Mouse (Mus musculus) hematopoietic stem cell, adult 5-6 weeks (primary cell): Measurements from ENCODE around the gene Sema4a. TPM values are rescaled to one million over a fixed set of nuclear protein-coding genes. Genes with fewer than 3 reads are reported as not detected.

Experiments used
- ATAC-seq, 2 experiments: fragments of 125-278 bp in 1 of 2; replicated peaks in 1 of 2; 2 replicates each; pipeline ENCODE4 v1.8.0; 2016 to 2017; ENCODE audit warnings: inconsistent platforms in 2 of 2, mild to moderate bottlenecking in 2 of 2, moderate number of reproducible peaks in 2 of 2, low read depth in 1 of 2, moderate TSS enrichment in 1 of 2; ENCODE audit not compliant: low FRiP score in 2 of 2, poor library complexity in 2 of 2, severe bottlenecking in 2 of 2, insufficient read depth in 1 of 2, low TSS enrichment in 1 of 2
- total RNA-seq: library from RNA; stranded (forward); fragments of 172-1452, 232-1000 nt; gene quantifications from 2 replicates; pipeline ENCODE4 v1.2.3, GENCODE M21; 2017

Gene Sema4a
- total RNA-seq, 1 experiment from 2014 or later = 4.3 TPM

DNA sequence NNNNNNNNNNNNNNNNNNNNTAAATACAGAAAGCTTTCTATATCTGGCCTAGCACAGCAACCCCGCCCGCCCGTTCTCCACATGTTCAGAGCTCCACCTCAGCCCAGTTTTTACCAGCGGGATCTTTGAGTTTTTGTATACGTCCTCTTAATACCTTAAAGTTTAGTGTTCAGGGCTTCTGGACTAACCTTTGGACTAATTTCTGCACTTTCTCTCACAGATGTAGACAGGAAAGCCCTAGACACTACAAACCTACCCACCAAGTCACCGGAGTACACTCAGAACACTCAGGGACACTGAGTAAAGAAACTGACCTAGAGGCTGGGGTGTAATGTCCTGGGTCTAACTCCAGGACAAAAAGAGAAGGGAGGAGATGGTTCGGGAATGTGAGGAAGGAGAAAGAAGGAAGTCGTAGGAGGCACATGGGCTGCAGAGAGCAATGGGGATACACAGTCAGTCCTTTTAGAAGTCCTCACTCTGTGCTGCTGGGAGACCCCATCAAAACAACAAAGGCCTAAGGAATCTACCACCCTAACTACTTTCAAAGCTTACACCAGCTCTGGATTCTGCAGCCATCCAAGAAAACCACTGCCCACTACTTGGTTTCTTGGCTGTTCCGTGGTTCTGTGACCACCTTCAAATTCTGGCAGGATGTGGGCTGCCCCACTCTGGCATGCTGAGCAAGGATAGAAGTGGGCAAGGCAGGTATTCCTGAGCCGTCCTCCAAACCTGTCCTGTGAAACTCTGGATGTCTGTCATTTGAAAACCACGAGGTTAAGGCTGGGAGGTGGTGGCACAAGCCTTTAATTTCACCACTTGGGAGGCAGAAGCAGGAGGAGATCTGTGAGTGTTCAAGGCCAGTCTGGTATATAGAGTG lies 33.0 kb upstream of the Sema4a start:
- no peak for ATAC-seq

- no peak for ATAC-seq
Measured at GRCm38 (mm10) chr3:88487396-88487795, 26.4 kb upstream of the Sema4a start.

- no peak for ATAC-seq
Measured at GRCm38 (mm10) chr3:88486887-88487286, 25.9 kb upstream of the Sema4a start.

GRCm38 (mm10) chr3:88486043-88486442 lies 25.1 kb upstream of the Sema4a start:
- no peak for ATAC-seq

DNA sequence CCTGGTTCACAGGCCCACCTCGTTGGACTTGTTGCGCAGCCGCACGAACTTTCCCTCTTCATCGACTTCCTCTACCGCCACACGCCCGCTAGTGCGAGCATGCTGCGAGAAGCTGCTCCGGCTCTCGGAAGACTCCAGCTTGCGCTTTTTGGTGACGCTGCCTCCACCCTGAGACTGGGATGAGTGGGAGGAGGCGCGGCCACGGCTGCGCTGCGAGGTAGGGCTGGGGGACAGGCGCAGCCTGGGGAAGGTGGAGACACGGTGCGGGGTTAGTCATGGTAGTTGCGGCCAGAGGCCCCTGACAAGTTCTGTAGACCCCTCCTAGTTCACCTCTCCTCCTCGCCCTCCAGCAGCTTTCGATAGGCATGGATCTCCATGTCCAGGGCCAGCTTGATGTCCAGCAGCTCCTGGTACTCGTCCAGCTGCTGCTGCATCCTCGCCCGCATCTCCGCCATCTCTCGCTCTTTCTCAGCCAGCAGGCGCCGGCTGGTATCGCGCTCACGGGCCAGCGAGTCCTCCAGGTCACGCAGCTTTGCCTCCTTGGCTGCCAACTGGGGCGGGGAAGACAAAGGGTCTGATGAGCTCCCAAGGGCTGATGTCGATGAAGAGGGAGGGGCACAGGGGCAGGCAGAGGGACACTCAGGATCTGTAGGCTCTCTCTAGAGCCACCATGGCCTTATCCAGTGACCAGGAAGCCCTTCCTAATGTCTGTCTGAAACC lies 23.8 kb upstream of the Sema4a start:
- ATAC-seq = 0 out of 4 replicates have a peak, but pooled peaks have one; percentile 9 to 12

GRCm38 (mm10) chr3:88483621-88484020 lies 22.6 kb upstream of the Sema4a start:
- peak; percentile 70 to 72 for ATAC-seq

DNA sequence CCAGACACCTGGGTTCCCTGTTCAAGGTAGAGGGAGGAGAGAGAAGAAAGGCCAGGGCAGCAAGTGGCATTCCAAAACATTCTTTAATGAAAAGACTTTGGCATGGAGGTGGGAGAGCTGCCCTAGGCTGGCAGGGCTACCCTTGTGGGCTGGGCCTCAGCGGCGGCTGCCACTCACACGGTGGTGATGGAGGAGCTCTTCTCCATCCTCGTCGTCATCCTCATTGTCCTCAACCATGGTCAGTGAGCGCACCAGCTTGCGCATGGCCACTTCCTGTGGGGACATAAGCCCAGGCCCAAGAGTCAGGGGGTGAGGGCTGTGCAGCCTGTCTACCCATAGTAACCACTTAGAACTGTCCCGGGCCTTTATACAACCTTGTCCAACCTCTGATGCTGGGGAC lies 22.2 kb upstream of the Sema4a start:
- ATAC-seq = no peak

DNA sequence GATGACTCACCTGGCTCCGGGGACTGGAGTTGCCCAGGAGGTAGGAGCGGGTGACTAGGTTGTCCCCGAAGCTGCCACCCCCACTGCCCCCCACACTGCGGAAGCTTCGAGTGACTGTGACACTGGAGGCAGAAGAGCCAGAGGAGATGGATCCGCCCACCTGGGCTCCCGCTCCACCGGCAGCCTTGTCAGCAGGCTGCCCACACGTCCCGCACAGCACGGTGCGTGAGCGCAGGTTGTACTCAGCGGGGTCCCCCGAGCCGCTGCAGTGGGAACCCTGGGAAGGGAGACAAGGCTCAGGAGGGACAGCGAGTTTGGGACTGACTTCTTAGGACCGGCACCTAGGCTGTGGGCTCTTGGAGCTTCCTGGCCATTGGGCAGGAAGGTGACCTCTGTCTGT lies 21.4 kb upstream of the Sema4a start:
- no peak for ATAC-seq

- ATAC-seq = no peak
Measured at GRCm38 (mm10) chr3:88481372-88482040, 20.5 kb upstream of the Sema4a start.

DNA sequence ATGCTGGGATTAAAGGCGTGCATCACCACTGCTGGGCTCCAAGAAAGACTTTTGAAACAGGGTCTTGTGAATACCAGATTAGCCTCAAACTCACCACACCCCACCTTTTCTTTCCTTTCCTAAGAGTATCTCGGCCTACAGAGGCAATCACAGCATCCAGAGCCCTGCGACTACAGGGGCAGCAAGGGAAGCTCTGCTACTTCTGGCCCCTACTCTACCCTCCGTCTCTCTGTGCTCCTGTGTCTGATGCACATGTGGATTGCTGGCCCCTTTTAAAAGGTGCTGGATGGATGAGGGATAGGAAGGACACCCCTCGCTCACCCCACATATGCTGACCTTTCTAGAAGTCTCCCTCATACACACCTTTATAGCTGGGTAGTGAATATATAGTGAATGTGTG lies 19.7 kb upstream of the Sema4a start:
- ATAC-seq = no peak

DNA sequence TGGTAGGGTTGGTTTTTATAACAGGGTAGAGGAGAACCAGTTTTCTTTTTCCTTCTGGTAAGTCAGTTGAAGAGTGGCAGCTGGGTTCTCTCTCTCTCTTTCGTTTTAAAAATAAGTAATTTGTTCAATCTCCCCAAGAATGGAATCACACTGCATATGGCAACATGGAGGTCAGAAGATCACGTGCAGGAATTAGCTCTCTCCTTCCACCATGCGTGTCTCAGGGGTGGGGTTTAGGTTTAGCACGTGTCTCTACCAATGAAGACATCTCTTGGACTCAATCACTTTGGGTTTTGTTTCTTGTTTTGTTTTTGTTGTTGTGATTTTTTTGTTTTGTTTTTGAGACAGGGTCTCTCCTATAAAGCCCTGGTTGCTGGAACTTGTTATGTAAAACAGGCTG lies 18.8 kb upstream of the Sema4a start:
- no peak for ATAC-seq

DNA sequence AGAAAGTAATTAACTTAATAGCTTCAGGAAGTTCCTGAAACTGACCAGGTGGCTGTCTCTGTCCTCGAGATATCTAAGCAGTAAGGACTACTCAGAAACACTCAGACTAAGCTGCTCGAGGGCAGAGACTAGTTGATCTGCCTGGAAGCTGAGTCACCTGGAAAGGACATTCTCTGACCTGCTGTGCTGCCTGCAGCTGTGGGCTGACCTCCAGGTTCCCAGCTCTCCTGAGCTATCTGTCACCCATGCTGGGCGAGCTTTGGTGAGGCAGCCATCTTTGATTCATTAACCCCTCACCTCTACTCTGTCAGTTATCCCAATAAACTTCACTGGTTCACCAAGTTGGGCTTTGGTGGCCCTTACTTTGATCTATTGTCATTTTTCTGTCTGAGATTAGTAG lies 18.2 kb upstream of the Sema4a start:
- no peak for ATAC-seq

DNA sequence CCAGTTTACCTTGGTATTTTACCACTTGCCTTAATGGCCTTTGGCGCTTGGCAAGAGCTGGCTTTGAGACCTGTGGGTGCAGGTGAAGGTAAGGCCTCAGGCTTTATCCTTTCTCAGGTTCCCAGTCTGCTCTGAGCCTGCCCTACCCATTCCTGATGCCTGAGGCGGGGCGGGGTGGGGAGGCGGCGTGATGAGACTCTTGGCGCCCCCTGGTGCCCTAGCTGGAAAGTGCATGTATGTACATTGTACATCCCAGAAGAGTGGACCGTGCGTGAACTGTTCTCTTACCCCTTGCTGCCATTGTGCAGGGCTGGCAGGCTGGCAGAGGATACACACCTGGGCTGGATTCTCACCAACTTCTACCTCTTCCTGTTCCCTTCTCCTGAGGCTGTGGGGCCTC lies 16.8 kb upstream of the Sema4a start:
- ATAC-seq = peak; percentile 88 to 89

GRCm38 (mm10) chr3:88476403-88476802 lies 15.4 kb upstream of the Sema4a start:
- ATAC-seq = peak; percentile 7 to 36; a peak in 1 of 4 replicates

DNA sequence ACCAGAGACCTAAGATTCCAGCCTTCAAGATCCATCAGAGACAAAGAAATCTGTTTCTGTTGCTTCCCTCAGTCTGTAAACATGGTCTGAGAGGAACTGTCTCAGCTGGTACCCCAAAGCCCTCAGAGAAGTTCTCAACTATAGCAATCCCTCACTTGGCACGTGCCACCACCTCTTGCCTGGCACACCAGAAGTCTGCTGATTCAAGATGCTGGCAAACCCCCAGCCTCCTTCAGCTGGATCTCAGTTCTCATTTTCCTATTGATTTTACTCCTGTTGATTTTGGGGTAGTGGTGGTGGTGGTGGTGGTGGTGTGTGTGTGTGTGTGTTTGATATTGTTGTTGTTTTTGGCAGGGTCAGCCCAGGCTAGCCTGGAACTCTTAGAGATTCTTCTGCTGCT lies 12.6 kb upstream of the Sema4a start:
- no peak for ATAC-seq

GRCm38 (mm10) chr3:88473020-88473419 lies 12.0 kb upstream of the Sema4a start:
- no peak for ATAC-seq

DNA sequence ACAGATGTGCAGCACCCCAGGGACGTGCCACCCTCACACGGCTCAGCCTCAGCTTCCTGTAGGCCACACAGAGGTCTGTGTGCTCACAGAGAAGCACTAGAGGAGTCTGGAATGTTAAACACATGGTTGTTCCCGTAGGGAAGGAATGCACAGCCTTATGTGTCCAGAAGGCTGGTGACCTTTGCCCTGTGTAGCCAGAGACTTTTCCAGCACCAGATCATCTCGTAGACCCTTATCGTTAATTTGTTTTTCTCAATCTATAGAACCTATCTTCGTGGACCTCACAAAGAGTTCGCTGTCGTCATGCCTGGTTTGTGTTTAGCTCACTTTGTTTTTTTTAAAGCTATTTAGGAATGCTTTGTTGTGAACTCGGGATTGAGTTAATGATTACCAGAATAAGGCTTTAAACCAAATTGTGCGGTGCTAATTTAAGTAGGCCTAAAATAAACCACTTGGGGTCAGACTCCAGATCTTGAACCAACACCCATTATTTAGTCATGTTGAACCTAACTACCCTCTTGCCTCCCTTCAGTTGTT lies 10.0 kb upstream of the Sema4a start:
- ATAC-seq = no peak

- no peak for ATAC-seq
Measured at GRCm38 (mm10) chr3:88469466-88469865, 8.5 kb upstream of the Sema4a start.
